Mouse (Mus musculus) CH12.LX (cell line): ENCODE measurements around the gene Slc1a4. TPM values are rescaled to one million over a fixed set of nuclear protein-coding genes. Genes with fewer than 3 reads are reported as not detected.
A peak's percentile ranks its signal among the peaks of the same experiment; 100 is the strongest.

Source experiments
- DNase-seq: peaks from one replicate; pipeline ENCODE4 v3.0.0-alpha.2; 2013; ENCODE audit errors: extremely low read depth
- H3K27ac ChIP-seq: 2 replicates; pipeline ENCODE4 v1.5.1; 2012; ENCODE audit warnings: low read depth, mild to moderate bottlenecking, control low read depth, moderate library complexity; ENCODE audit not compliant: insufficient read depth
- H3K27me3 ChIP-seq: replicated peaks from 2 replicates; pipeline ENCODE3; 2012; ENCODE audit warnings: inconsistent platforms
- H3K36me3 ChIP-seq, 2 experiments: replicated peaks in 1 of 2; 2 replicates each; pipeline versions ENCODE3 to v1.6.1; 2012; ENCODE audit warnings: inconsistent platforms in 1 of 2, low read length in 1 of 2, mild to moderate bottlenecking in 1 of 2, mixed read lengths in 1 of 2, moderate library complexity in 1 of 2; ENCODE audit not compliant: control insufficient read depth in 1 of 2, insufficient read depth in 1 of 2
- H3K4me1 ChIP-seq, 2 experiments: 2 replicates each; pipeline ENCODE4 v1.6.1; 2012; ENCODE audit warnings: inconsistent platforms in 1 of 2, moderate library complexity in 1 of 2; ENCODE audit not compliant: insufficient read depth in 2 of 2, control insufficient read depth in 1 of 2
- H3K4me2 ChIP-seq: 2 replicates; pipeline ENCODE4 v1.6.1; 2012; ENCODE audit warnings: low read depth, mild to moderate bottlenecking, control low read depth; ENCODE audit not compliant: poor library complexity, insufficient read depth, severe bottlenecking
- H3K4me3 ChIP-seq, 3 experiments: fragments of 150-350 bp in 1 of 3; sonication (generic) in 1 of 3; replicated peaks in 1 of 3; 2 replicates each; pipeline versions ENCODE3 to v1.5.1; 2011 to 2012; ENCODE audit warnings: low read depth in 2 of 3, low read length in 2 of 3, mild to moderate bottlenecking in 2 of 3, moderate library complexity in 2 of 3, control low read depth in 1 of 3, improper control_type of control experiment in 1 of 3, inconsistent platforms in 1 of 3, mixed read lengths in 1 of 3; ENCODE audit not compliant: poor library complexity in 1 of 3
- H3K79me2 ChIP-seq: replicated peaks from 2 replicates; pipeline ENCODE4 v1.6.1; 2012; ENCODE audit warnings: mild to moderate bottlenecking, moderate library complexity; ENCODE audit not compliant: control insufficient read depth, poor library complexity, insufficient read depth, severe bottlenecking; ENCODE audit errors: extremely low read depth
- H3K9ac ChIP-seq: 2 replicates; pipeline ENCODE4 v1.6.1; 2012; ENCODE audit warnings: low read depth, mild to moderate bottlenecking, control low read depth, moderate library complexity; ENCODE audit not compliant: insufficient read depth
- H3K9me3 ChIP-seq: replicated peaks from 2 replicates; pipeline ENCODE3; 2012; ENCODE audit warnings: low read length, inconsistent platforms, mixed read lengths
- BHLHE40 ChIP-seq: IDR thresholded peaks from 2 replicates; pipeline ENCODE4 v1.6.1; 2011; ENCODE audit warnings: mild to moderate bottlenecking, low read depth, low read length, improper control_type of control experiment
- CHD2 ChIP-seq: IDR thresholded peaks from 2 replicates; pipeline ENCODE4 v1.6.1; 2011; ENCODE audit warnings: low read length, improper control_type of control experiment
- CTCF ChIP-seq, 2 experiments: IDR thresholded peaks in 1 of 2; conservative IDR thresholded peaks in 1 of 2; 2 replicates each; pipeline ENCODE4 v1.5.1; 2011 to 2012; ENCODE audit warnings: low read depth in 2 of 2, low read length in 2 of 2, improper control_type of control experiment in 1 of 2, inconsistent platforms in 1 of 2, mild to moderate bottlenecking in 1 of 2, moderate library complexity in 1 of 2
- ELF1 ChIP-seq: IDR thresholded peaks from 2 replicates; pipeline ENCODE4 v1.6.1; 2014; ENCODE audit warnings: low read depth, mild to moderate bottlenecking, inconsistent platforms, low read length, improper control_type of control experiment
- EP300 ChIP-seq: IDR thresholded peaks from 2 replicates; pipeline ENCODE4 v1.6.1; 2011; ENCODE audit warnings: low read length, improper control_type of control experiment
- GABPA ChIP-seq: IDR thresholded peaks from 2 replicates; pipeline ENCODE4 v1.6.1; 2012; ENCODE audit warnings: low read depth, low read length, improper control_type of control experiment, inconsistent platforms; ENCODE audit not compliant: insufficient replicate concordance
- IRF4 ChIP-seq: IDR thresholded peaks from 2 replicates; pipeline ENCODE4 v1.6.1; 2014; ENCODE audit warnings: low read depth, mild to moderate bottlenecking, inconsistent platforms, low read length, improper control_type of control experiment
- JUN ChIP-seq: IDR thresholded peaks from 2 replicates; pipeline ENCODE4 v1.6.1; 2011; ENCODE audit warnings: low read depth, mild to moderate bottlenecking, low read length, improper control_type of control experiment, moderate library complexity; ENCODE audit not compliant: insufficient read depth
- JUND ChIP-seq: conservative IDR thresholded peaks from 2 replicates; pipeline ENCODE4 v1.6.1; 2011; ENCODE audit warnings: low read depth, low read length, improper control_type of control experiment
- KAT2A ChIP-seq: IDR thresholded peaks from 2 replicates; pipeline ENCODE4 v1.6.1; 2012; ENCODE audit warnings: low read length, improper control_type of control experiment, inconsistent platforms; ENCODE audit not compliant: insufficient replicate concordance
- MAFK ChIP-seq: IDR thresholded peaks from 2 replicates; pipeline ENCODE4 v1.6.1; 2011; ENCODE audit warnings: low read length, improper control_type of control experiment; ENCODE audit not compliant: insufficient replicate concordance
- MAX ChIP-seq: IDR thresholded peaks from 2 replicates; pipeline ENCODE4 v1.6.1; 2011; ENCODE audit warnings: low read length, improper control_type of control experiment
- MAZ ChIP-seq: IDR thresholded peaks from 2 replicates; pipeline ENCODE4 v1.6.1; 2012; ENCODE audit warnings: low read depth, mild to moderate bottlenecking, inconsistent platforms, low read length, improper control_type of control experiment, moderate library complexity
- MEF2A ChIP-seq: IDR thresholded peaks from 2 replicates; pipeline ENCODE4 v1.6.1; 2014; ENCODE audit warnings: low read depth, mild to moderate bottlenecking, inconsistent platforms, low read length, improper control_type of control experiment, borderline replicate concordance
- MXI1 ChIP-seq: IDR thresholded peaks from 2 replicates; pipeline ENCODE4 v1.6.1; 2011; ENCODE audit warnings: mild to moderate bottlenecking, low read depth, low read length, improper control_type of control experiment
- MYC ChIP-seq: IDR thresholded peaks from 2 replicates; pipeline ENCODE4 v1.6.1; 2011; ENCODE audit warnings: low read depth, mild to moderate bottlenecking, improper control_type of control experiment, low read length
- NELFE ChIP-seq: IDR thresholded peaks from 2 replicates; pipeline ENCODE4 v1.6.1; 2011; ENCODE audit warnings: low read depth, low read length, improper control_type of control experiment
- NRF1 ChIP-seq: IDR thresholded peaks from 2 replicates; pipeline ENCODE4 v1.6.1; 2014; ENCODE audit warnings: low read depth, mild to moderate bottlenecking, inconsistent platforms, low read length, improper control_type of control experiment, moderate library complexity
- POLR2A ChIP-seq: IDR thresholded peaks from 2 replicates; pipeline ENCODE4 v1.6.1; 2011; ENCODE audit warnings: low read depth, mild to moderate bottlenecking, improper control_type of control experiment, low read length
- TCF12 ChIP-seq: IDR thresholded peaks from 2 replicates; pipeline ENCODE4 v1.6.1; 2014; ENCODE audit warnings: low read depth, mild to moderate bottlenecking, inconsistent platforms, low read length, improper control_type of control experiment
- UBTF ChIP-seq: IDR thresholded peaks from 2 replicates; pipeline ENCODE4 v1.6.1; 2012; ENCODE audit warnings: low read depth, mild to moderate bottlenecking, inconsistent platforms, low read length, improper control_type of control experiment, moderate library complexity
- USF2 ChIP-seq: conservative IDR thresholded peaks from 2 replicates; pipeline ENCODE4 v1.6.1; 2011; ENCODE audit warnings: low read depth, low read length, improper control_type of control experiment
- ZC3H11A ChIP-seq: IDR thresholded peaks from 2 replicates; pipeline ENCODE4 v1.6.1; 2012; ENCODE audit warnings: low read depth, mild to moderate bottlenecking, inconsistent platforms, low read length, improper control_type of control experiment
- ZKSCAN1 ChIP-seq: IDR thresholded peaks from 2 replicates; pipeline ENCODE4 v1.6.1; 2012; ENCODE audit warnings: low read depth, inconsistent platforms, low read length, improper control_type of control experiment, borderline replicate concordance
- dilution Hi-C: fragments of 300-500 bp; cut with MboI; formaldehyde crosslinking; loops from 2 replicates; pipeline ENCODE4 v1.14.3; 2020; ENCODE audit warnings: low sequenced_read_pairs; ENCODE audit not compliant: extremely low pct_unique_long_range_greater_than_20kb, extremely low pct_ligation_motif_present
- in situ Hi-C: fragments of 300-500 bp; cut with MboI; formaldehyde crosslinking; loops from 3 replicates; pipeline ENCODE4 v1.14.3; 2019; ENCODE audit warnings: low sequenced_read_pairs, low pct_ligation_motif_present, low pct_unique_long_range_greater_than_20kb, mixed read lengths
- polyA plus RNA-seq: library from polyadenylated mRNA; unstranded; fragments of >175 nt; gene quantifications from 2 replicates; pipeline ENCODE4 v1.2.1, GENCODE M21; 2012; ENCODE audit warnings: low read depth; ENCODE audit not compliant: insufficient read length
- total RNA-seq, 2 experiments: library from RNA; depleted of rRNA; stranded (reverse); fragments of 300-350 nt in 1 of 2; fragments of >200 nt in 1 of 2; gene quantifications; 2 replicates each; pipeline ENCODE4 v1.2.3; 2012 to 2014

Gene Slc1a4
- total and polyA plus RNA-seq, 3 experiments: 29.3 to 52.7 (median 37.8) TPM

GRCm38 (mm10) chr11:20299900-20300299 is 32.6 kb downstream of the Slc1a4 start:
- Histone ChIP-seq H3K4me2 (no peak overlapping the region), H3K4me3 (no peak overlapping the region), H3K27ac (no peak overlapping the region), H3K9ac (no peak overlapping the region), H3K36me3 (peaks cover 24 to 34% of the 10 kb centered on the region in 2 experiments), H3K79me2 (no peaks in the 10 kb centered on the region), H3K9me3 (no peaks in the 10 kb centered on the region), H3K27me3 (no peaks in the 10 kb centered on the region), H3K4me1 (peaks cover 0 to 14% of the 10 kb centered on the region in 2 experiments; a peak in 2 of 4 replicates)
- dilution Hi-C loops: no loop called here
- in situ Hi-C loops: no loop called here
- TF ChIP-seq JUN: no peak
- no peak for TF ChIP-seq MYC
- no peak for TF ChIP-seq ZKSCAN1
- TF ChIP-seq BHLHE40: no peak
- no peak for DNase-seq

- Histone ChIP-seq H3K9ac (no peak overlapping the region), H3K79me2 (no peaks in the 10 kb centered on the region), H3K36me3 (no peaks in the 10 kb centered on the region), H3K4me3 (no peak overlapping the region), H3K4me2 (no peak overlapping the region), H3K9me3 (peaks cover 8% of the 10 kb centered on the region), H3K27me3 (no peaks in the 10 kb centered on the region), H3K27ac (no peak overlapping the region), H3K4me1 (0 out of 4 replicates have a peak, but pooled peaks cover 0 to 2% of the 10 kb centered on the region in 2 experiments)
- no peak for DNase-seq
- in situ Hi-C loops (no loop called here), dilution Hi-C loops (no loop called here)
- no peak for TF ChIP-seq JUN
- TF ChIP-seq BHLHE40: no peak
- no peak for TF ChIP-seq MXI1
- no peak for TF ChIP-seq ZC3H11A
- TF ChIP-seq NELFE: no peak
- TF ChIP-seq GABPA: no peak
- no peak for TF ChIP-seq TCF12
- no peak for TF ChIP-seq CHD2
- no peak for TF ChIP-seq MAFK
These were observed 48.0 kb downstream of the Slc1a4 start for GRCm38 (mm10) chr11:20284463-20284862.

DNA sequence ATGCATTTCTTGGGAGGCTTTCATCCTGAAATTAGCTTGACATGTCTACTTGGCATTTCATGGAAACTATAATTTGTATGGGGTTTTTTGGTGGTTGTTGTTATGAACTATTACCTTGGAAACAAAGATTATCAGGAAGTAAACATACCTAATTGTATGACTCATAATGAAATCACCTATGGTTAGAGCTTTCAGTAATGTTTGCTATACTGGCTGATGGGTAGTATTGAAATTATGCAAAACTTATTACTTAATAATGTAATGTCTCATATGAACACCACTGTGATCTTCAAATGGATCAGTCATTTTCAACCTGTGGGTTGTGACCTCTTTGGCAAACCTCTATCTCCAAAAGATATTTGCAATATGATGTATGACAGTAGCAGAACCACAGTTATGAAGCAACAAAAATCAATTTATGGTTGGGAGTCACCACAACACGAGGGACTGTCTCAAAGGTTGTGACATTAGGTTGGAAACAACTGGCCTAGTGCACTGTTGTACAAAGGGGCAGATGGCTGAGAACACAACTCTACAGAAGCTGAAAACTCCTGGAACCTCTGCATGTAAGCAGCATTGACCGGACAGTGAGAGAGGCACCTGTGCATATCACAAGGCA is 49.8 kb downstream of the Slc1a4 start:
- Histone ChIP-seq H3K9ac (no peak overlapping the region), H3K9me3 (peaks cover 8% of the 10 kb centered on the region), H3K27ac (no peak overlapping the region), H3K27me3 (no peaks in the 10 kb centered on the region), H3K4me2 (no peak overlapping the region), H3K79me2 (no peaks in the 10 kb centered on the region), H3K36me3 (no peaks in the 10 kb centered on the region), H3K4me1 (0 out of 4 replicates have a peak, but pooled peaks cover 0 to 2% of the 10 kb centered on the region in 2 experiments), H3K4me3 (no peak overlapping the region)
- DNase-seq: no peak
- no peak for TF ChIP-seq MAX
- TF ChIP-seq MAZ: no peak
- TF ChIP-seq CTCF (conservative IDR thresholded peaks at IDR 0.05 in 1 of 2, IDR thresholded peaks at IDR 0.05 in 1 of 2; ENCODE audit: low read depth in 2 of 2, low read length in 2 of 2): no peak
- no peak for TF ChIP-seq MEF2A
- peak; percentile 13; the same call in 1 of the 2 replicates for TF ChIP-seq EP300
- TF ChIP-seq CHD2: no peak
- TF ChIP-seq NRF1: no peak
- TF ChIP-seq UBTF: no peak
- TF ChIP-seq ELF1: no peak
- no peak for TF ChIP-seq ZC3H11A
- peak; percentile 66 for TF ChIP-seq JUND
- TF ChIP-seq POLR2A: no peak
- TF ChIP-seq IRF4: no peak
- TF ChIP-seq TCF12: no peak
- TF ChIP-seq MYC: no peak
- TF ChIP-seq KAT2A: no peak
- TF ChIP-seq USF2: no peak
- dilution Hi-C loops: no loop called here
- in situ Hi-C loops: no loop called here
